Mouse (Mus musculus) limb, embryonic 12.5 days (tissue): ENCODE measurements around the gene Opcml. TPM values are rescaled to one million over a fixed set of nuclear protein-coding genes. Genes with fewer than 3 reads are reported as not detected.

Experiments used
- ATAC-seq: fragments of 200-750 bp; cut with Nextera tagmentation; 2 replicates; pipeline ENCODE4 v1.8.0; 2017; ENCODE audit warnings: low read depth, moderate TSS enrichment; ENCODE audit not compliant: insufficient number of reproducible peaks, insufficient read depth, low FRiP score, low TSS enrichment
- H3K27ac ChIP-seq: fragments of 300-500 bp; sonication (generic); 2 replicates; pipeline ENCODE4 v1.5.1; 2016; ENCODE audit warnings: mild to moderate bottlenecking, moderate library complexity
- H3K27me3 ChIP-seq: fragments of 300-500 bp; sonication (generic); 2 replicates; pipeline ENCODE4 v1.6.1; 2016; ENCODE audit warnings: mild to moderate bottlenecking, moderate library complexity
- H3K36me3 ChIP-seq: fragments of 300-500 bp; sonication (generic); 2 replicates; pipeline ENCODE4 v1.6.1; 2016; ENCODE audit warnings: mild to moderate bottlenecking, moderate library complexity
- H3K4me1 ChIP-seq: fragments of 300-500 bp; sonication (generic); replicated peaks from 2 replicates; pipeline ENCODE4 v1.6.1; 2016
- H3K4me2 ChIP-seq: fragments of 300-500 bp; sonication (generic); 2 replicates; pipeline ENCODE4 v1.6.1; 2016; ENCODE audit warnings: mild to moderate bottlenecking, moderate library complexity
- H3K4me3 ChIP-seq: fragments of 300-500 bp; sonication (generic); replicated peaks from 2 replicates; pipeline ENCODE4 v1.5.1; 2016; ENCODE audit warnings: mild to moderate bottlenecking
- H3K9ac ChIP-seq: fragments of 300-500 bp; sonication (generic); replicated peaks from 2 replicates; pipeline ENCODE4 v1.6.1; 2016; ENCODE audit warnings: mild to moderate bottlenecking, moderate library complexity
- H3K9me3 ChIP-seq: fragments of 300-500 bp; sonication (generic); 2 replicates; pipeline ENCODE4 v1.6.1; 2016; ENCODE audit warnings: mild to moderate bottlenecking, moderate library complexity
- WGBS: fragments of 180-500 bp; shearing (Covaris S2); methylation state at CpG from one replicate; pipeline ENCODE4 v1.1.7; 2016; 5-methylcytosine and 5-hydroxymethylcytosine counted together
- polyA plus RNA-seq: library from polyadenylated mRNA; unstranded; fragments of >200 nt; fragmentation: Nextera tagmentation; extraction: Ambion mirVana; gene quantifications from 2 replicates; pipeline ENCODE4 v1.2.1, GENCODE M21; 2016

Gene Opcml
- polyA plus RNA-seq, 1 experiment from 2014 or later = 1.6 TPM

GRCm38 (mm10) chr9:28255128-28255904, 464.7 kb downstream of the Opcml start:
- H3K4me2 ChIP-seq = no peak overlapping the region
- peaks cover 13% of the 10 kb centered on the region for H3K27me3 ChIP-seq
- no peaks in the 10 kb centered on the region for H3K9me3 ChIP-seq
- no peaks in the 10 kb centered on the region for H3K4me1 ChIP-seq
- ATAC-seq = no peak
- no peak overlapping the region for H3K4me3 ChIP-seq
- no peak overlapping the region for H3K27ac ChIP-seq
- no peaks in the 10 kb centered on the region for H3K36me3 ChIP-seq
- no peak overlapping the region for H3K9ac ChIP-seq
- WGBS = 82% methylated on average over 8 of the region's 8 CpGs

- Histone ChIP-seq H3K27me3 (peaks cover 11% of the 10 kb centered on the region), H3K36me3 (no peaks in the 10 kb centered on the region), H3K9ac (no peak overlapping the region), H3K4me2 (no peak overlapping the region), H3K27ac (no peak overlapping the region), H3K4me3 (no peak overlapping the region), H3K4me1 (no peaks in the 10 kb centered on the region), H3K9me3 (no peaks in the 10 kb centered on the region)
- no peak for ATAC-seq
- WGBS = 83% methylated on average over 1 of the region's 1 CpGs
Observed at GRCm38 (mm10) chr9:28255905-28256268, 465.3 kb downstream of the Opcml start.

- Histone ChIP-seq H3K4me3 (no peak overlapping the region), H3K9ac (no peak overlapping the region), H3K27me3 (peaks cover 15% of the 10 kb centered on the region), H3K4me1 (no peaks in the 10 kb centered on the region), H3K36me3 (no peaks in the 10 kb centered on the region), H3K9me3 (no peaks in the 10 kb centered on the region), H3K27ac (no peak overlapping the region), H3K4me2 (no peak overlapping the region)
- WGBS = 16% methylated on average over 7 of the region's 7 CpGs
- peak; percentile 47; the same call in 1 of the 2 replicates for ATAC-seq
Observed at GRCm38 (mm10) chr9:28261078-28261753, 470.6 kb downstream of the Opcml start.

GRCm38 (mm10) chr9:28262021-28262420, 471.4 kb downstream of the Opcml start:
- Histone ChIP-seq H3K27ac (no peak overlapping the region), H3K27me3 (peaks cover 15% of the 10 kb centered on the region), H3K4me1 (no peaks in the 10 kb centered on the region), H3K9ac (no peak overlapping the region), H3K36me3 (no peaks in the 10 kb centered on the region), H3K4me3 (no peak overlapping the region), H3K4me2 (no peak overlapping the region), H3K9me3 (no peaks in the 10 kb centered on the region)
- ATAC-seq = no peak
- 29% methylated on average over 1 of the region's 1 CpGs for WGBS

GRCm38 (mm10) chr9:28262896-28263295, 472.3 kb downstream of the Opcml start:
- Histone ChIP-seq H3K4me1 (no peaks in the 10 kb centered on the region), H3K27ac (no peak overlapping the region), H3K9ac (no peak overlapping the region), H3K4me3 (no peak overlapping the region), H3K9me3 (no peaks in the 10 kb centered on the region), H3K27me3 (peaks cover 20% of the 10 kb centered on the region), H3K4me2 (no peak overlapping the region), H3K36me3 (no peaks in the 10 kb centered on the region)
- ATAC-seq = no peak
- 76% methylated on average over 2 of the region's 2 CpGs for WGBS

GRCm38 (mm10) chr9:28264761-28265160, 474.2 kb downstream of the Opcml start:
- Histone ChIP-seq H3K4me1 (no peaks in the 10 kb centered on the region), H3K9me3 (no peaks in the 10 kb centered on the region), H3K36me3 (no peaks in the 10 kb centered on the region), H3K9ac (no peak overlapping the region), H3K4me3 (no peak overlapping the region), H3K27me3 (peaks cover 14% of the 10 kb centered on the region; the same call in 1 of the 2 replicates), H3K27ac (no peak overlapping the region), H3K4me2 (no peak overlapping the region)
- WGBS = 55% methylated on average over 6 of the region's 6 CpGs
- no peak for ATAC-seq

- Histone ChIP-seq H3K36me3 (no peaks in the 10 kb centered on the region), H3K27ac (no peak overlapping the region)
- WGBS = 90% methylated on average over 2 of the region's 2 CpGs
Observed at GRCm38 (mm10) chr9:28273816-28274215, 483.2 kb downstream of the Opcml start.

GRCm38 (mm10) chr9:28278555-28278954, 488.0 kb downstream of the Opcml start:
- no peak for ATAC-seq
- H3K9me3 ChIP-seq = no peaks in the 10 kb centered on the region
- 89% methylated on average over 2 of the region's 2 CpGs for WGBS

More at GRCm38 (mm10) chr9:28273816-28274215, 483.2 kb downstream of the Opcml start:
- no peak for ATAC-seq
- Histone ChIP-seq H3K9me3 (no peaks in the 10 kb centered on the region), H3K4me3 (no peak overlapping the region), H3K27me3 (no peaks in the 10 kb centered on the region), H3K9ac (no peak overlapping the region), H3K4me2 (no peak overlapping the region), H3K4me1 (no peaks in the 10 kb centered on the region)

GRCm38 (mm10) chr9:28281025-28281424, 490.4 kb downstream of the Opcml start:
- no peak overlapping the region for H3K4me3 ChIP-seq
- no peak overlapping the region for H3K27ac ChIP-seq
- no peaks in the 10 kb centered on the region for H3K4me1 ChIP-seq
- H3K9ac ChIP-seq = no peak overlapping the region
- H3K4me2 ChIP-seq = no peak overlapping the region
- ATAC-seq = no peak
- peaks cover 15% of the 10 kb centered on the region; the same call in 1 of the 2 replicates for H3K27me3 ChIP-seq
- H3K9me3 ChIP-seq = no peaks in the 10 kb centered on the region
- no peaks in the 10 kb centered on the region for H3K36me3 ChIP-seq
- WGBS = 59% methylated on average over 3 of the region's 3 CpGs

More at GRCm38 (mm10) chr9:28278555-28278954, 488.0 kb downstream of the Opcml start:
- Histone ChIP-seq H3K4me3 (no peak overlapping the region), H3K4me2 (no peak overlapping the region), H3K27me3 (no peaks in the 10 kb centered on the region), H3K4me1 (no peaks in the 10 kb centered on the region), H3K36me3 (no peaks in the 10 kb centered on the region), H3K9ac (no peak overlapping the region), H3K27ac (no peak overlapping the region)

GRCm38 (mm10) chr9:28281571-28281970, 491.0 kb downstream of the Opcml start:
- no peak for ATAC-seq
- WGBS = 66% methylated on average over 3 of the region's 3 CpGs
- no peaks in the 10 kb centered on the region for H3K9me3 ChIP-seq
- H3K36me3 ChIP-seq = no peaks in the 10 kb centered on the region
- peaks cover 15% of the 10 kb centered on the region; the same call in 1 of the 2 replicates for H3K27me3 ChIP-seq
- H3K27ac ChIP-seq = no peak overlapping the region
- H3K9ac ChIP-seq = no peak overlapping the region
- H3K4me3 ChIP-seq = no peak overlapping the region
- H3K4me1 ChIP-seq = no peaks in the 10 kb centered on the region
- H3K4me2 ChIP-seq = no peak overlapping the region

- Histone ChIP-seq H3K27ac (no peak overlapping the region), H3K4me3 (no peak overlapping the region), H3K9me3 (no peaks in the 10 kb centered on the region), H3K27me3 (peaks cover 23% of the 10 kb centered on the region), H3K36me3 (no peaks in the 10 kb centered on the region), H3K4me2 (no peak overlapping the region), H3K9ac (no peak overlapping the region), H3K4me1 (no peaks in the 10 kb centered on the region)
- ATAC-seq = no peak
- WGBS = 84% methylated on average over 3 of the region's 3 CpGs
Observed at GRCm38 (mm10) chr9:28285016-28285415, 494.4 kb downstream of the Opcml start.
